Mouse (Mus musculus) lung, postnatal 36 days (tissue): ENCODE measurements around the gene S100a5.
A peak's percentile ranks its signal among the peaks of the same experiment; 100 is the strongest.

ENCODE experiments used
- DNase-seq: peaks from one replicate; pipeline ENCODE4 v3.0.0; 2022; ENCODE audit warnings: mixed read lengths

Gene S100a5

DNA sequence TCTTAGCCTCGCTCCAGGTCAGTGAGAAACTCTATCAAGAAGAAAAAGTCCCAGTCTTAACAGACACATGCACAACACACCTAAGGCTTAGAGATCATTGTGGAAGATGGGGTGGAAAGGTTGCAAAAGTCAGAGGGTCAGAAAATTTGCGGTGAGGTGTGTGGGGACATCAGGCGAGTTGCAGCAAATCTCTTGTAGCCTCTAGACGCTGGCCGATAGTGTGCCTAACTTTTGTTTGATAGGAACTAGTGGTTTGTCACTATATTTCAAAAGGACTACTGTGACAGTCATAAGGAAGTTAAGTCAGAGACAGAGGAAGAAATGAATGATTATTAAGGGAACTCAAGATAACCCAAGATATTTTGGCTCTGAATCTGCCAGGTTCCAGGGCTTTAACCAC lies 19.0 kb downstream of the S100a5 start:
- DNase-seq, result no peak

DNA sequence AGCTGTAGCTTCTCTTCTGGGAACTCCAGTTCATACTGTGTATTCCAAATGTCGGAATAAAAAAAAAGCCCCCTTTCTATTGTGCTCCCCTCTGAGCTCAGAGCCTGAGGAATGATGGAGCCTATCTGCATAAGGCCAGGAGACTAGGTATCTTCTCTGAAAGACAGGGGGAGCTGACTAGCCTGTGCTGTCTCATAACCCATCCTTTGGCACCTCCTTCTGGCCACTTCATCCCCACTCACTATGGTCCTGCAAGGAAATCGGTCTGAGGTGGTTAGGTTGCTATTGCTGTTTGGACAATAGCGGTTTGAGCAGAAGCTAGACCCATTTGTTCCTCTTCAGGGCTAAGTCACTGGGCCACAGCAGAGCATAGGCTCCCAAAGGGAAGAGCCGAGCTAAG lies 19.5 kb downstream of the S100a5 start:
- peak; percentile 50 for DNase-seq

GRCm38 (mm10) chr3:90629298-90629697 lies 21.0 kb downstream of the S100a5 start:
- peak; percentile 28 for DNase-seq

GRCm38 (mm10) chr3:90631984-90632383 lies 23.7 kb downstream of the S100a5 start:
- no peak for DNase-seq

GRCm38 (mm10) chr3:90638511-90639275 lies 30.4 kb downstream of the S100a5 start:
- no peak for DNase-seq

GRCm38 (mm10) chr3:90639511-90640154 lies 31.3 kb downstream of the S100a5 start:
- peak; percentile 64 for DNase-seq

DNA sequence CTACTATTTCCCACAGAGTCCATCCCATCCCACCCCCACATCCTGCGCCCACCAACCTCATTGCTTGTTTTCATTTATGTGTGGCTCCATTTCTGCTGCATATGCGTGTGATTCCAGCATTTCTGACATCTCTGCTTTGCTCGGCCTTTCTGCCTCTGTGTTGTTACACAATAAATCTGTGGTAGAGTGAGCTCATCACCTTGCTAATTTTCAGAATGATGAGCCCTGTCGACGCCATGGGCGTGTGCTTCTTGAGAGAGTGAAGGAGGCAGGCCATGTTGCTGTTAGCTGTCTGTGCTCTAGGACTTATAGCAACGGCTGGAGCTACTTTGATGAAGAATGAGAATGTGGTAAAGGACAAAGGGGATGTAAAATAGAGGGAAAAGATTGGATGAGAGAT lies 32.7 kb downstream of the S100a5 start:
- no peak for DNase-seq

DNA sequence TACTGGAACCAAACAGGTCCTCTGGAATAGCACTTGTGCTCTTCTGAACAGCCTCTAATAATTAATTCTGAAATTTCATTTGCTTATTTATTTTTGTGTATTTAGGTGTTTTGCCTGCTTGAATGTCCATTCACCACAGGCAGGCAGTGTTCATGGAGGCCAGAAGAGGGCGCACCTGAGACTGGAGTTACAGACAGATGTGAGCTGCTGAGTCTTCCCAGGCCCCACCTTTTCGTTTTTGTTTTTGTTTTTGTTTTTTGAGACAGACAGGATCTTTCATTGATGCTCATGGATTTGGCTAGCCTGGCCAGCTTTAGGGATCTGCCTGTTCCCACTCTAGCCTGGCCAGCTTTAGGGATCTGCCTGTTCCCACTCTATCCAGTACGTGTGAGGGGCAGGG lies 35.9 kb downstream of the S100a5 start:
- DNase-seq, result peak; percentile 83

DNA sequence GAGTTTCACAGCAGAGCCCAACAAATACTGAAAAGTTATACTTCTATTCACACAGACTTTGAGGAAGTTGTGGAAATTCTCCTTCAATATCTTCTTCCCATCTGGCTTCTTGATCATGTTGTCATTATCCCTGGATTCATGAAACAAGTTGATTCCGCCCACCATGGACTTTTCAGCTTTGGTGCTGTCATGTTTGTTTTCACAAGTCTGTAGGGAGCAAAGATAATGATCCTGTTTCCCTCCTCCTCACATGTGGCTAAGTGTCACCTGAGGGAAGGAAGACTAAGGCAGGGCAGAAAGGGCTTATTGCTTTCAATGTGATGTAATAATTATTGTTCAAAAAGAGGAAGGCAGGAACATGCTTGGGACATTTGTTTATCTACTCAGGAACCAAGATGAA lies 39.0 kb downstream of the S100a5 start:
- no peak for DNase-seq

- DNase-seq, result no peak
Observed at GRCm38 (mm10) chr3:90648981-90649380, 40.7 kb downstream of the S100a5 start.

- DNase-seq, result no peak
Observed at GRCm38 (mm10) chr3:90649832-90650231, 41.5 kb downstream of the S100a5 start.

GRCm38 (mm10) chr3:90652878-90653508 lies 44.7 kb downstream of the S100a5 start:
- DNase-seq, result peak; percentile 89

- DNase-seq, result no peak
Observed at GRCm38 (mm10) chr3:90653717-90654116, 45.4 kb downstream of the S100a5 start, which contains the start of gene S100a7a. Gene S100a7a, plus strand, starts transcription at chr3:90654017.

DNA sequence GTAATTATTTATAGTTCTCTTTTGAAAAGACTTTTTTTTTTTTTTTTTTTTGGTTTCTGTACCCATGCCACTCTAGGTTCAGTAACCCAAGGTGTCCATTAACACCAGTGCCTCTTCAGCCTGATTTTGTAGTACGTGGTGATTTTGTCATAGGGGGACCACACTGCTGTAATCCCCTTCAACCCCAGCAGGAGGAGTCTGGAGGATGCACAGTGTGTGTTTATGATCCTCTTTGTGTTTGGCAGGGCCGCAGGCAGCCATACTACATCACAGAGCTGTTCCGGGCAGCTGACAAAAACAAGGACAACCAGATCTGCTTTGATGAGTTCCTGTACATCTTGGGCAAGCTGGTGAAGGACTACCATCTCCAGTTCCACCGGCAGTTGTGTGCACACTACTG lies 49.1 kb downstream of the S100a5 start:
- no peak for DNase-seq

DNA sequence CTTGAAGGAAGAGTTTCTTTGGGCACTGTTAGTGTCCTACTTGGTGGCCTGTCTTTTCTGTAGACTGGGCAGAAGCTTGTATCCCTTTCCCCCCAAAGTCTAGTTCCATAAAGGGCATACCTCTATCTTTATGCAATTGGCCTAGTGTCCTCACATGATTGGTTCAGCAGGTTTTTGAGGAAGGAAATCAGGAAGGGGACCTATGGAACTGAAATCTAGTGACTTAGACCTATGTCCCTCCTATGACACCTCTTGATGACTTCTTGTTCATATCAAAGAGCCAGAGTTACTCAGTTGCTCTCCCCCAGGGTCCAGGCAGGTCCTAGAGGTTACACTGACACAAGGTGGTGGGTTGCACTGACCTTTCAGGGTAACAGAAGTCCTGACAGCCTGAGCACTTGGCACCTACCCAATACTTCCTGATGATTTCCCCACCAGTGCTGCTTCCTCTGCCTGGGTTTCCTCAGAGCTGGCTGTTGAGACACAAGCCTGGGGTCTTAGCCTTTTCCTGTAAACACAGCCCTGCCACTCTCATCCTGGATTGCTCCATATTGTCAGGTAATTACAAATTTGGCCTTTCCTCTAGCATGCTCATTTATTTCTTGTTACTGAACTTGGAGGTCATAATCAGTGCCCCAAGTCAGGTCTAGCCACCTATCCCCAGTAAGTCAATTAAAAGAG lies 51.2 kb downstream of the S100a5 start:
- DNase-seq, result no peak
